ENCODE assay signal across 8 mouse cellular contexts in the genomic region with DNA sequence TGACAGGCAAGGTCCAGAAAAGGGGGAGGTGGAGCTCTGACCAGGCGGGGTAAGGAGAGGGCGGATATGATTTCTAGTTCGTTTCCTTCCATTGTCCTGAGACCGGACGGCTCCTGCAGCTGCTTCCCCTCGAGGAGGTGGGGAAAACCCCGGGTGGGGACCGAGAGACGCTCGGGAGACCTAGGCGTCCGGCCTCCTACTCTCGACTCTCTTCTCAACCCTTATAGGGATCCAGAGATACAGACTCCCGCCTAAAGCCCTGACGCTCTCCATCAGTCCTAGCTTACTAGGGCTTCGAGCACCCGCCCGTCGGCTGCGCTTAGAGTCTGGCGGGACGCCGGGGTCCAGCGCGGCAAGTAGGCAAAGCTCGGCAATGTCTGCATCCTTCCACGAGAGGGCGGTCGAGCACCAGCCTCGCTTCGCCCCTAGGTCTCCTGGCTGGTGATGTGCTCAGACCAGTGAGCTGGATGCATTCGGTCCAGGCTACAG. TPM values are rescaled to one million over a fixed set of nuclear protein-coding genes. Genes with fewer than 3 reads are reported as not detected.
DNase-seq lines count a peak whose midpoint lies in the region; ATAC-seq and TF ChIP-seq lines count a peak whose summit lies in the region.

No protein-coding gene starts in this region.

- peak overlapping the region; percentile 72 to 81 for H3K4me3 ChIP-seq in ES-E14 (ENCODE audit: insufficient read depth in 1 of 2, low read depth in 1 of 2, low read length in 2 of 2, poor library complexity in 1 of 2, severe bottlenecking in 1 of 2)
- H3K4me3 ChIP-seq in brown adipose tissue, adult 24 weeks (ENCODE audit: insufficient read depth, low read depth, low read length) = peak overlapping the region; percentile 65
- peak overlapping the region; percentile 39 for H3K4me3 ChIP-seq in forebrain, embryonic 10.5 days
- peak overlapping the region; percentile 51 for H3K4me3 ChIP-seq in heart, postnatal 0 days (ENCODE audit: low read depth, low read length)
- peak overlapping the region; percentile 46 for H3K4me3 ChIP-seq in lung, postnatal 0 days (ENCODE audit: low read depth, low read length)

- ATAC-seq in heart, postnatal 0 days (ENCODE audit: insufficient read depth, low read depth) = peak; percentile 72
- peak; percentile 82 for ATAC-seq in lung, postnatal 0 days

- peak; percentile 85 for DNase-seq in ES-E14 (ENCODE audit: low read depth, low spot score)
- peak; percentile 86 for DNase-seq in forebrain, embryonic 10.5 days (ENCODE audit: extremely low spot score, low spot score)
- peak; percentile 81 for DNase-seq in heart, postnatal 0 days (ENCODE audit: low spot score)
- DNase-seq in kidney, postnatal 25 days = peak; percentile 82 to 88
- DNase-seq in lung, postnatal 0 days (ENCODE audit: low spot score) = peak; percentile 90
- peak; percentile 72 for DNase-seq in ovary, postnatal 10 days (ENCODE audit: low spot score)
- DNase-seq in thymus, postnatal 14 days = peak; percentile 86

- H3K9ac ChIP-seq in ES-E14 (ENCODE audit: insufficient read depth, low read depth, low read length, poor library complexity, severe bottlenecking) = peak overlapping the region; percentile 63; the same call in 1 of the 2 replicates
- H3K9ac ChIP-seq in heart, postnatal 0 days (replicated peaks; ENCODE audit: low read depth, low read length) = no peak overlapping the region
- H3K9ac ChIP-seq in lung, postnatal 0 days (replicated peaks; ENCODE audit: low read depth) = no peak overlapping the region

- TF ChIP-seq EP300 in heart, postnatal 0 days (IDR thresholded peaks at IDR 0.05; ENCODE audit: low read depth) = peak; percentile 94
- peak; percentile 89 for TF ChIP-seq EP300 in lung, postnatal 0 days (IDR thresholded peaks at IDR 0.05)

- 2% methylated on average over 32 of the region's 32 CpGs for WGBS in forebrain, embryonic 10.5 days
- WGBS in heart, postnatal 0 days = under 1% methylated on average over 32 of the region's 32 CpGs
- WGBS in lung, postnatal 0 days = under 1% methylated on average over 32 of the region's 32 CpGs

- peaks cover 69% of the 10 kb centered on the region for H3K27me3 ChIP-seq in forebrain, embryonic 10.5 days (ENCODE audit: poor library complexity, severe bottlenecking)
- peaks cover 44% of the 10 kb centered on the region for H3K27me3 ChIP-seq in heart, postnatal 0 days (ENCODE audit: control insufficient read depth, insufficient read depth, low read length)
- H3K27me3 ChIP-seq in lung, postnatal 0 days (replicated peaks; ENCODE audit: insufficient read depth, low read length) = peaks cover 11% of the 10 kb centered on the region; the same call in 1 of the 2 replicates

- peak overlapping the region; percentile 60 for H3K4me2 ChIP-seq in heart, postnatal 0 days (ENCODE audit: low read depth, low read length)
- peak overlapping the region; percentile 58 for H3K4me2 ChIP-seq in lung, postnatal 0 days (replicated peaks; ENCODE audit: low read depth, low read length)

- H3K27ac ChIP-seq in ES-E14 (ENCODE audit: insufficient read depth, low read depth, low read length, poor library complexity, severe bottlenecking) = peak overlapping the region; percentile 26; the same call in 1 of the 2 replicates
- peak overlapping the region; percentile 99 for H3K27ac ChIP-seq in brown adipose tissue, adult 24 weeks (replicated peaks; ENCODE audit: low read depth, low read length)
- peak overlapping the region; percentile 74 for H3K27ac ChIP-seq in forebrain, embryonic 10.5 days
- peak overlapping the region; percentile 90 for H3K27ac ChIP-seq in heart, postnatal 0 days (ENCODE audit: low read depth)
- H3K27ac ChIP-seq in lung, postnatal 0 days (ENCODE audit: low read length) = peak overlapping the region; percentile 93

- peaks cover 9 to 35% of the 10 kb centered on the region in 2 experiments for H3K4me1 ChIP-seq in ES-E14 (ENCODE audit: control insufficient read depth in 2 of 2, insufficient read depth in 2 of 2, low read length in 2 of 2, poor library complexity in 1 of 2)
- H3K4me1 ChIP-seq in brown adipose tissue, adult 24 weeks (ENCODE audit: control insufficient read depth, insufficient read depth, insufficient read length, low read length) = no peaks in the 10 kb centered on the region; the same call in 1 of the 2 replicates
- H3K4me1 ChIP-seq in forebrain, embryonic 10.5 days = peaks cover 76% of the 10 kb centered on the region
- H3K4me1 ChIP-seq in heart, postnatal 0 days (ENCODE audit: control insufficient read depth, insufficient read depth) = peaks cover 12% of the 10 kb centered on the region; the same call in 1 of the 2 replicates
- H3K4me1 ChIP-seq in lung, postnatal 0 days (ENCODE audit: insufficient read depth, low read depth, low read length) = peaks cover 18% of the 10 kb centered on the region

- peak; percentile 97 for TF ChIP-seq CTCF in heart, postnatal 0 days (IDR thresholded peaks at IDR 0.05; ENCODE audit: low read depth)
- TF ChIP-seq CTCF in lung, postnatal 0 days (IDR thresholded peaks at IDR 0.05) = peak; percentile 99

- in situ Hi-C loops in ES-E14 (cut with MboI; ENCODE audit: low sequenced_read_pairs in 2 of 2, unreplicated experiment in 2 of 2) = no loop called here

- no peaks in the 10 kb centered on the region for H3K9me3 ChIP-seq in ES-E14 (ENCODE audit: control insufficient read depth, insufficient read depth, low read depth, low read length)
- no peaks in the 10 kb centered on the region for H3K9me3 ChIP-seq in forebrain, embryonic 10.5 days
- H3K9me3 ChIP-seq in heart, postnatal 0 days (replicated peaks; ENCODE audit: control insufficient read depth, low read length) = no peaks in the 10 kb centered on the region
- H3K9me3 ChIP-seq in lung, postnatal 0 days (ENCODE audit: low read length) = no peaks in the 10 kb centered on the region

- H3K36me3 ChIP-seq in ES-E14 (ENCODE audit: control insufficient read depth, insufficient read depth, low read length, poor library complexity, severe bottlenecking) = peaks cover 6% of the 10 kb centered on the region
- H3K36me3 ChIP-seq in forebrain, embryonic 10.5 days (replicated peaks) = peaks cover 15% of the 10 kb centered on the region
- peaks cover 10% of the 10 kb centered on the region; the same call in 1 of the 2 replicates for H3K36me3 ChIP-seq in heart, postnatal 0 days (replicated peaks; ENCODE audit: control insufficient read depth, insufficient read depth, low read length)
- no peaks in the 10 kb centered on the region for H3K36me3 ChIP-seq in lung, postnatal 0 days (ENCODE audit: insufficient read depth, low read length)

TF ChIP-seq in ES-E14, 5 proteins besides CTCF, POLR2A, EP300 and RAD21 (continues in another document):
- TF ChIP-seq MAFK (IDR thresholded peaks at IDR 0.05; ENCODE audit: insufficient read depth, low read depth, low read length) (no peak), ZNF384 (IDR thresholded peaks at IDR 0.05; ENCODE audit: low read depth, low read length) (no peak), HCFC1 (IDR thresholded peaks at IDR 0.05; ENCODE audit: borderline replicate concordance, insufficient read depth, low read length) (0 out of 2 replicates have a peak, but pooled peaks have one; percentile 42), CHD2 (IDR thresholded peaks at IDR 0.05; ENCODE audit: low read depth, low read length) (no peak)

RNA-seq across cellular contexts. Expression of gene Bcl6b, which starts 0.7 kb away (rescaled TPM):
- total RNA-seq in ES-E14 (2012; rRNA removed) = 5.2 and 7.1 TPM in 2 replicates
- 7.0 and 13.4 TPM in 2 replicates for polyA plus RNA-seq in brown adipose tissue, adult 24 weeks (2012; ENCODE audit: insufficient read depth, insufficient read length, missing spikeins)
- 4.5 and 4.7 TPM in 2 replicates for polyA plus RNA-seq in forebrain, embryonic 10.5 days (2016; fragmentation: Nextera tagmentation; extraction: Ambion mirVana)
- 12.8 and 44.1 TPM in 2 replicates for total RNA-seq in heart, postnatal 0 days (2014; rRNA removed; ENCODE audit: low replicate concordance)
- 16.8 and 18.9 TPM in 2 replicates for polyA plus RNA-seq in heart, postnatal 0 days (2015; fragmentation: Nextera tagmentation; extraction: Ambion mirVana)
- polyA plus RNA-seq in lung, postnatal 0 days (2015; fragmentation: Nextera tagmentation; extraction: Ambion mirVana) = 19.2 and 31.6 TPM in 2 replicates

RNA-seq across cellular contexts. Expression of gene 0610010K14Rik, which starts 7.4 kb away (rescaled TPM):
- 49.9 and 59.4 TPM in 2 replicates for total RNA-seq in ES-E14 (2012; rRNA removed)
- polyA plus RNA-seq in brown adipose tissue, adult 24 weeks (2012; ENCODE audit: insufficient read depth, insufficient read length, missing spikeins) = 28.7 and 40.6 TPM in 2 replicates
- polyA plus RNA-seq in forebrain, embryonic 10.5 days (2016; fragmentation: Nextera tagmentation; extraction: Ambion mirVana) = 227 TPM in 2 replicates
- total RNA-seq in heart, postnatal 0 days (2014; rRNA removed; ENCODE audit: low replicate concordance) = 47.7 and 60.5 TPM in 2 replicates
- polyA plus RNA-seq in heart, postnatal 0 days (2015; fragmentation: Nextera tagmentation; extraction: Ambion mirVana) = 96.5 and 102 TPM in 2 replicates
- polyA plus RNA-seq in lung, postnatal 0 days (2015; fragmentation: Nextera tagmentation; extraction: Ambion mirVana) = 115 and 118 TPM in 2 replicates

RNA-seq across cellular contexts. Expression of gene Gm21988, which starts 9.3 kb away (rescaled TPM):
- total RNA-seq in ES-E14 (2012; rRNA removed) = 2.4 and 4.5 TPM in 2 replicates
- 4.0 and 4.8 TPM in 2 replicates for polyA plus RNA-seq in brown adipose tissue, adult 24 weeks (2012; ENCODE audit: insufficient read depth, insufficient read length, missing spikeins)
- 7.9 and 10.1 TPM in 2 replicates for polyA plus RNA-seq in forebrain, embryonic 10.5 days (2016; fragmentation: Nextera tagmentation; extraction: Ambion mirVana)
- total RNA-seq in heart, postnatal 0 days (2014; rRNA removed; ENCODE audit: low replicate concordance) = 6.8 and 15.2 TPM in 2 replicates
- polyA plus RNA-seq in heart, postnatal 0 days (2015; fragmentation: Nextera tagmentation; extraction: Ambion mirVana) = 7.5 and 8.6 TPM in 2 replicates
- 11.0 and 15.3 TPM in 2 replicates for polyA plus RNA-seq in lung, postnatal 0 days (2015; fragmentation: Nextera tagmentation; extraction: Ambion mirVana)

RNA-seq across cellular contexts. Expression of gene Rnasek, which starts 9.4 kb away (rescaled TPM):
- 66.0 and 75.1 TPM in 2 replicates for total RNA-seq in ES-E14 (2012; rRNA removed)
- 214 and 232 TPM in 2 replicates for polyA plus RNA-seq in brown adipose tissue, adult 24 weeks (2012; ENCODE audit: insufficient read depth, insufficient read length, missing spikeins)
- 83.9 and 92.7 TPM in 2 replicates for polyA plus RNA-seq in forebrain, embryonic 10.5 days (2016; fragmentation: Nextera tagmentation; extraction: Ambion mirVana)
- total RNA-seq in heart, postnatal 0 days (2014; rRNA removed; ENCODE audit: low replicate concordance) = 13.1 and 75.0 TPM in 2 replicates
- polyA plus RNA-seq in heart, postnatal 0 days (2015; fragmentation: Nextera tagmentation; extraction: Ambion mirVana) = 311 and 336 TPM in 2 replicates
- 462 and 484 TPM in 2 replicates for polyA plus RNA-seq in lung, postnatal 0 days (2015; fragmentation: Nextera tagmentation; extraction: Ambion mirVana)

RNA-seq across cellular contexts. Expression of gene Slc16a13, which starts 9.4 kb away (rescaled TPM):
- 10.7 and 12.4 TPM in 2 replicates for total RNA-seq in ES-E14 (2012; rRNA removed)
- polyA plus RNA-seq in brown adipose tissue, adult 24 weeks (2012; ENCODE audit: insufficient read depth, insufficient read length, missing spikeins) = 0.67 and 2.2 TPM in 2 replicates
- 14.6 and 16.1 TPM in 2 replicates for polyA plus RNA-seq in forebrain, embryonic 10.5 days (2016; fragmentation: Nextera tagmentation; extraction: Ambion mirVana)
- 3.1 and 5.5 TPM in 2 replicates for total RNA-seq in heart, postnatal 0 days (2014; rRNA removed; ENCODE audit: low replicate concordance)
- 4.4 and 4.5 TPM in 2 replicates for polyA plus RNA-seq in heart, postnatal 0 days (2015; fragmentation: Nextera tagmentation; extraction: Ambion mirVana)
- polyA plus RNA-seq in lung, postnatal 0 days (2015; fragmentation: Nextera tagmentation; extraction: Ambion mirVana) = 4.5 and 6.0 TPM in 2 replicates

Comparison
In these comparisons a context has a peak if more than half of its experiments do, and no peak if none do; other contexts are left out.
1. Peak in every context shown above with its lines: DNase-seq, ATAC-seq, H3K4me3 ChIP-seq and H3K27ac ChIP-seq.
2. H3K27ac ChIP-seq: peak in every context shown above with its lines; median percentile 99 in brown adipose tissue, adult 24 weeks; 93 in lung, postnatal 0 days; 90 in heart, postnatal 0 days; 74 in forebrain, embryonic 10.5 days; 26 in ES-E14.